Mouse (Mus musculus) layer of hippocampus, postnatal 25 days (tissue): Measurements from ENCODE around the gene 9130230L23Rik. TPM values are rescaled to one million over a fixed set of nuclear protein-coding genes. Genes with fewer than 3 reads are reported as not detected.
"Not testable (repeated sequence)": the region's sequence is repeated elsewhere in the genome, so short reads cannot be mapped to it uniquely, and the experiment has no call there.

Experiments
- DNase-seq, 2 experiments: peaks; one replicate each; pipeline ENCODE4 v3.0.0; 2022; ENCODE audit warnings: mixed read lengths in 2 of 2, low spot score in 1 of 2; ENCODE audit errors: extremely low spot score in 1 of 2
- total RNA-seq, 2 experiments: library from RNA; stranded (reverse); gene quantifications; 2 replicates each; pipeline ENCODE4 v1.2.3; 2021

The 9130230L23Rik gene
- total RNA-seq, 2 experiments from 2014 or later = not detected

DNA sequence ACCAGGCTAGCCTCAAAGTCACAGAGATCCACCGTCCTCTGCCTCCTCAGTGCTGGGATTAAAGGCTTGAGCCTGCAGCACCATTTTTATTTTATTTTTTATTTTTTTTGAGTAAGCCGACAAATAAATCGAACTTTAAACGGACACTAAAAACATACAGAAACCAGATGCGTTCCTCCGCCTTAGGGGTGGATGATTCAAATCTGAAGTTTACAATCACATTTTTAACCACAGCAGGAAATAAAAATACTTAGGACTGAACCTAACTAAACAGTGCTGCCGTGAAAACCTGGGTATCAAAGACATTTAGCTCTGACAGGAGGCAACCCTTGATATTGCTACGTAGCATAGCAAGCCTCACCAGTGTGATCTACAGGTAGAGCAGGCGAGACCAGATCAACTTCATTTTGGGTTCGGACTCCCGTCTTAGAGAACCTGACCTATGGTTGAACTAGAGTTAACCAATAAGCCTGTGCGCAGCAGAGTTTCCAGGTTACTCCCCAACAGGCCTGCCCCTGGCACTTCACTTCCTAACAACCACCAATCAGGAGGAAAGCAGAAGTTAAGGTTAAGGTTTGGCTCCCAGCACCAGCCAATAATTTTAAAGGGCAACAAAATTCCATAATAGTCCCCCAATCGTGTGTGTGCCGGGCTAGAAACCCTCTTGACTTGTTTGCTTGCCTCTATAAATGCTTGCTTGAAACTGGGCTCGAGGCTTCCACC, 4.3 kb upstream of the 9130230L23Rik start:
- DNase-seq = no peak

DNA sequence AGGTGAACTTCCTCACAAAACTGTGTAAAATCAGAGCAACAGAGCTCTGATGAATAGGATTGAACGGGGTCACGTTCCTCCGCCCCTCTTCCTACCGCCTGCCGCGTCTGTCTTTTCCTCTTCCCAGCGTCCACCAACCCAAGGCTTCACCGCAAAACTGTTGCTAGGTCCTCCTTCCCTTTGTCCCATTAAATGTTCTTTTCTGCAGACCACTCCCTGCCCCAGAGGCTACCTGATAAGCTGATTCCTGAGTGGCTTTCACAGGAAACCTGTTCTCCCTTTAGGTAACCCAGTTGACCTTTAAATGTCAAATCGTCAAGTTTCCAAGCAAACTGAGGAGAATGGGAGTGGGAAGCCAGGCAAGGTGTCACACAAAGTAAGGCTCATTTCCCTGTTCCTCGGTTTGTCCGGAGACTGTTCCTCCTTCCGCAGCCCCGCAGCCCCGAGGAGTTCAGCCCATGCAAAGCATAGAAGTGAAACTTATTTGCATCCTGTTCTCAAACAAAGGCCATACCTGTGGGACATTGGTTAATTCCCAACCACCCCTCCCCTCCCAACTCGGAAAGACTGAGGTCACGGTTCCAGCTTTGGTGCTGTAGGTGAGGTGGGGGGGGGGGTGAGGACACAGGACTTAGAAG, 1.1 kb upstream of the 9130230L23Rik start:
- no peak for DNase-seq

DNA sequence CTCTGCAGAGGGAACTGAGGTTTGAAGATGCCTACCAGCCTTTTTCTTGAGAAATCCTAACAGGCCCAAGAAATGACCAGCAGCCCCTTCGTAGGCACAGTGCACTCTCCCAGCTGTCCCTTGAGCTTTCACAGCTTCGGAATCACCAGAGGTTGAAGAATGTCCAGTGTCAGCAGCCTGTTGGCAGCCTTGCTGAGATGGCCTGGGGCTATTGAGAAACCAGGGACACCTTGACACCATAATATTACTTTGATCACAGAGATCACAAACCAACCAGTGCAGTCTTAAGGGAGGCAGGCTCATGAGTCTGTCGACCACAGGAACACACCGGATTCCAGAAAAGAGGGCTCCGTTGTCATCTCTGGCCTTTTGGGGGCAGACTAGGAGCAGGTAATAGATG, 2.9 kb downstream of the 9130230L23Rik start:
- DNase-seq = no peak

DNA sequence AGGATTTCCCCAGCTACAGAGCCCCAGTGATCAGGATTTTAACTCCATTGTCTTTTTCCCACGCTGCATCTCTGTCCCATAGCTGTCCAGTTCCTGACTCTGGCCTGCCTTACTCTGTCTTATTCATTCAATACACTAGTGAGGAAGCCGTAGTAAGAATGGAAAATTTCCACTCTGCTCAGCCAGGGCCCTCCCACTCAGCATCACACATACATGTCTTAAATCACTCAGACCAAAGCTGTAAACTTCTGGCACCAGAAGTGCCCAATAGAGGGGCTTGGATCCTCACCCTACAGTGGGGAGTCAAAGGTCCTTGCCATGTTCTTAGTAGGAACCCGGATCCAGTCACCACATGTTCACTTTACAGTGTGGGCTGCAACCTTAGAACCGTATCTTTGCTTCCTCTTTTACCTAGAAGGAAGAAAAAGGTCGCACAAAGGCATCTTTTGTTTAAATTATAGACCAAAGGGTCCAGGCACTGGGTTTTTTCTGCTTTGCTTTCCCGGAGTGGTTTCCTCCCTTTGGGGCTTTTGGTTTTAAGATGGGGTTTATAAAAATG, 3.4 kb downstream of the 9130230L23Rik start:
- DNase-seq = no peak

DNA sequence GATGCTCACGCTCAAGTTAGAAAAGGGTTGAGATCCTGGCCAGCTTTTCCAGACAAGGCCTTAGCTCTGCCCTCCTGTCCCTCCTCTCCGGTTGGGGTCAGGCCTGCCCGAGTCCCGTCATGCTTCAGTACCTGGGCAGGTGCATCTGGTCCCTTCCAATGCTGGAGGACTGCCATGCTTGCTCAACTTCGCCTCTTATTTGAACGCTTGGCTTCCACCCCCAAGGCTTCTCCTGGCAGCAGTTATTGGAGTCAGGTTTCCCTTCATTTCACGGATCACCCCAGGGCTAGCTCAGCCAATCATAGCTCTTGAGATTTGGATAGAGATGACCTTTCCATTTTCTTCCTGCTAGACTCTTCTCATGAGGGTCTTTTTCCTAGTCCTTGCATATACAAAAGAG, 4.0 kb downstream of the 9130230L23Rik start:
- no peak for DNase-seq

DNA sequence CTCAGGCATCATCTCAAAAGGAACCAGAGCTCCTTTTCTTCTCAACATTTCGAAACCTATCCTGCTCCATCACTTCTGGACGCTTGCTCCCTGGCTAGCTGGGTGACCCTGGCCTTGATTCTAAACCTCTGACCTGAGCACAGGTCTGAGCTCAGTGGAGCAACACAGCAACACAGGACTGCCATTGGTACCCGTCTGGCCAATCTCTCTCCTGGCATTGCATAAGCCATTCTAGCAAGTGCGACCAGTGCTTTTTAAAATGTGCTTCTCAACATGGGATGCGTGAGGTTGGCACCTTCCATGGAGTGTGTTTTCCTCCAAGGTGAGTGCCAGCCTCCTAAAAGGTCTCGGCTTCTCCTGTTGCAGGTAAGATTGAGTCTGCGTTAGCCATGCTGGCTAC, 5.0 kb downstream of the 9130230L23Rik start:
- DNase-seq = no peak

DNA sequence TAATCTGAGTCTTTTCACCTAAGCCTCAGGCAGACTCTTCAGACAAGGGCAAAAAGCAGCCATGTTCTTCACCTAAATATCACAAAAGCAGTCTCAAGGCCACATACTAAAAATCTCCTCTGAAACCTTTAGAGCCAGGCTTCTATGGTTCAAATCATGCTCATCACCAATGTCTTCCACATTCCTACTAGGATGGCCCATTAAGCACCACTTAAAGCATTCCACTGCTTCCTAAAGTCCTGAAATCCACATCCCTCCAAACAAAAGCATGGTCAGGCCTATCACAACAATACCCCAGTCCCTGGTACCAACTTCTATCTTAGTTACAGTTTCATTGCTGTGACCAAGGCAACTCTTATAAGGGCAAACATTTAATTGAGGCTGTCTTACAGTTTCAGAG, 6.3 kb downstream of the 9130230L23Rik start:
- DNase-seq = no peak

DNA sequence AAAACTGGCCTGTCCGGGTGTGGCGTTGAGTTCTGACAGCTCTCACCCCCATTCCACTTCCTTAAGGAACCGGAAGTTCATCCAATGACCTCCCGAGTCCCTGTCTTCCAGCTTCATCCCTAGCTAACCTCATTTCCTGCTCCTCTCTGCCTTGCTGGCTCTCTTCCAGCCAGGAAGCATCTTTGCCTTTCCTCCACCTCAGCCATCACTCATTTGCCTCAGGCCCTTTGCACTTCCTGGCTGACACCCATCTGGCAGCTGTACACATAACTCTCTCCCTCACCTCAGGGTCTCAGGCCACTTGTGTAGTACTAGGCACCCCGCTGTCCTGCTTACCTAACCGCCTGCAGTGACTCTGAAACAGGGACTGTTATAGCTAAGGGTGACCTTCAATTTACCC, 9.4 kb downstream of the 9130230L23Rik start:
- no peak for DNase-seq

DNA sequence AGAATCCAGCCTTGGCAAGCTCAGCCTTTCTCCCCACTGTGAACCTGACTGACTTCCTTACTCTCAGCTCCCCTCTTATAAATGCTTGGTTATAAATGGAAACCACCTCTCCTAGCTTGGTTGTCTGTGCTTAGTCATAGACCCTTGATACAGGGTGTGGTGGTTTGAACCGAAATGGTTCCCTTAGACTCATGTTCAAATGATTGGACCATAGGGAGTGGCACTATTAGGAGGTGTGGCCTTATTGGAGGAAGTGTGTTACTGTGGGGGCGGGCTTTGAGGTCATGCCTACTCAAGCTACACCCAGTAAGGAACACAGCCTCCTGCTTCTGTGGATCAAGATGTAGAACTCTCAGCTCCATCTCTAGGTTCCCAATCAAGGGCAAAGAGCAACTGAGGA, 12.9 kb downstream of the 9130230L23Rik start:
- no peak for DNase-seq

DNA sequence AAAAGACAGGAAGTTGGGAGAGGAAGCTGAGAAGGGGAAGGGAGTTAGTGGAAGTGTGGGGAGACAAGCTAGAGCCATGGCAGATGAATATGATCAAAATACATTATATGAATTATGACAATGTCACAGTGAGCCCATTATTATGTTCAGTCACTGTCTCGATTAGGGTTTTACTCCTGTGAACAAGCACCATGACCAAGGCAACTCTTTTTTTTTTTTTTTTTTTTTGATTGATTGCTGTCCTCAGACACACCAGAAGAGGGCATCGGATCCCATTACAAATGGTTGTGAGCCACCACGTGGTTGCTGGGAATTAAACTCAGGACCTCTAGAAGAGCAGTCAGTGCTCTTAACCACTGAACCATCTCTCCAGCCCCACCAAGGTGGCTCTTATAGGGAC, 17.1 kb downstream of the 9130230L23Rik start:
- DNase-seq = not testable (repeated sequence)

DNA sequence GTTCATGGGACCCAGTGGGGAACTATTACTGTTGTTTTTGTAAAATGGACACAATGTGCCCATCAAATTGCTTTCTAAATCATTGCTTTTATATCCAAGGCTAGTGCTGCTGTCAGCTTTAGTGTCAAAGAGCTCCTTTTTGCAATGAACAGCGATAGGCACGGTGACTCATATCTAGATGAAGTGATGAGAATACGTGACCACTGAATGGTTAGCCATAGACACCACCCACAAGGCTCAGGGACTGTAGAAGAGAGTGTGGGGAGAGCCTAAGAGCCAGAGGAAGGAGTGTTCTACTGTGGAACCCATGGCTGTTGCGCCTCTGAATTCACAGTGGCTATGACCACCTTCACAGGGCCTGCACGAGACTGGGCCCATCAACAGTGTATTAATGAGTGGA, 17.7 kb downstream of the 9130230L23Rik start:
- no peak for DNase-seq

DNA sequence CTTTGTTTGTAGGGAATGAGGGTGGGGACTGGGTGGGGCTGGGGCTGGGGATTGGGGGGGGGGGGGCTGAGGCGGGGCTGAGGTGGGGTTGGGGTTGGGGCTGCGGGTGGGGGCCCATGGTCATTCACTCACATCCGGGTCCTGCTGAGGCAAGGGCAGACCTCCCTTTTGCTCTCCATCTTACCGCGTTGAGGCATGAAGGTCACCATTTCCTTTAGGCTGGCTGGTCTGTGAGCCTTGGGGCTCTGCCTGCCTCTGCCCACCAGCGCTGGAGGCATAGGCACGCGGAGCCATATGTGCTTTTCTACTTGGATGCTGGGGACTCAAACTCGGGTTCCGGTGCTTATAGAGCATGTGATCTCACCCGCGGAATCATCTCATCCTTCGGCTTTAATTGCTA, 28.4 kb downstream of the 9130230L23Rik start:
- no peak for DNase-seq

DNA sequence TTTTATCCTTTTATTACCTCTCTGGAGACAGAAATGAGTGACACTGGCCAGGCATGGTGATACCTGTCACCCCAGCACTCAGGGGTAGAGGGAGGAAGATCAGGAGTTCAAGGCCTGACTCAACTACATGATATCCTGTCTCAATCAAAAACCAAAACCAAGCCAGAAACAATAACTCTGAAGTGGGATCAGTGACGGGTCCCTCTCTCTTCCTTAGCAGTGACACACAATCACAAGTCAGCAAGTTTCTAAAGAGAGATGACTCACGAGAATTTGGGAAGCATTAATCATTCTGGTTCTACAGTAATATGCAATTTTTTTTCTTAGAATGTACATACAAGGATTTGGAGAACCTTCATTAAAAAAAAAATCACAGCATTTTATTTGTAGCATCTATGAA, 30.9 kb downstream of the 9130230L23Rik start:
- no peak for DNase-seq

DNA sequence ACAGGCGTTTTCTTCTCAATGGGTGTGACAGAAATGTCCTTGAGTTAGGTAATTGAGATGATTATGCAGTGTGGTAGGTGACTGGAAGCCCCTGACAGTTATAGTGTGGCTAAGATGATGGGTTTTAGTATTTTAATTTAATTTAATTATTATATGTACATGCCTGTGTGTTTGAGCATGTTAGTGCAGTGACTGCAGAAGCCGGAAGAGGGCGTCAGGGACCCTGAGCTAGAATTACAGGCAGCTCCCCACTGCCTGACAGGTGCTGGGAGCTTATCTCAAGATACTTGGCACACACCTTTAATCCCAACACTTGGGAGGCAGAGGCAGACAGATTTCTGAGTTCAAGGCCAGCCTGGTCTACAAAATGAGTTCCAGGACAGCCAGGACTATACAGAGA, 36.1 kb downstream of the 9130230L23Rik start:
- no peak for DNase-seq

DNA sequence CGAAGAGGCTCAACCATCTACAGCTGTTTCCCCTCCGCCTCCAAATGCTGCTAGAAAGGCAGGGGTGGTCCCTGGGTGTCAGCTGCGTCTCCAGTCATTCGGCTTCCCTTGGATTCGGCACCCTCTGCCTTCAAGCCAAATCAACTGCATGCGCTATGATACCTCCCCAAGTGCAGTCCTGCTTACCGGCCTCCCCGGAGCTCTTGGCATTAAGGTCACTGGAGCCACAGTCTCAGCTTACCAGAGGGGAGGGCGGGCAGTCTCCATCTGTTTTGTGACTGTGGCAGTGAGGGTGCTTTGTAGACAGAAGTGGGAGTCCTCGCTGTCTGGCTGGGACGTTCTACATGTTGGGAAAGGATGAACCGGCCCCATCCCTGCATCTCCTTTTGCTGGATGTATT, 37.0 kb downstream of the 9130230L23Rik start:
- no peak for DNase-seq

DNA sequence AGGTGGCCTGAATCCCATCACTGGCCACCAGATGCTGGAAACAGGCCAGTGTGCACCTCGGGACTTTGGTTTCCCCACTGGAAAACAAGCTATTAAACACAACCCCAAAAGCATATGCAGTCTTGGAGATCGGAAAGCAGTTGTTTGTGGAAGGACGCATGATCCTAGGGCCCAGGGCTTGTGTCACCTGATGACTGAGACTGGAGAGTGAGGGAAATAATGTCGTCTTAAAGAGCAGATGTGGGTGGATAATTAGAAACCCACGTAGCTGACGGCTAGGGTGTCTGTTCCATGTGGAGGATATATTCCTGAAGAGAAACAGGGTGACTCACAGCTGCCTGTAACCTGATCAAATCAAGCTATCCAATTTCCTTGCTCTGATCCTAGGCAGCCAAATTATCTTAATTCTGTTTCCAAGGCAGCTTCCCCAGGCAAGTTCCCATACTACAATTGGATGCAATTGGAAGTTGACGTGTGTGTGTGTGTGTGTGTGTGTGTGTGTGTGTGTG, 38.3 kb downstream of the 9130230L23Rik start:
- no peak for DNase-seq

DNA sequence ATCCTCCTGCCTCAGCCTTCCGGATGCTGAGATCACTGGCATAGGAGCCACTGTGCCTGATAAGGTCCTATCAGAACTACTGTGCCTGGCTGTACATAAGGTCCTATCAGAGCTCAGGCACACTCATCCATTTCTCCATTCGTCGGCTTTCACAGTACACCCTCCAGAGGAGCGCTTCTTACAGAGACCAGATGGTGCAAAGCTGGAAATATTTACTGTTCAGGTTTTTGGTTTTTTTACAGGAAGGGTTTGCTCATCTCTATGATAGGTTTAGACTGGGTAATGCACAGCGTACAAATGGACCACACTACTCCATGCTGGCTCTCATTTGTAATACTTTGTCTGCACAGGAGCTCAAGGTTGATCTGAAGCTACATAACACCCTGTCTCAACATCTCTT, 40.8 kb downstream of the 9130230L23Rik start:
- DNase-seq = no peak

DNA sequence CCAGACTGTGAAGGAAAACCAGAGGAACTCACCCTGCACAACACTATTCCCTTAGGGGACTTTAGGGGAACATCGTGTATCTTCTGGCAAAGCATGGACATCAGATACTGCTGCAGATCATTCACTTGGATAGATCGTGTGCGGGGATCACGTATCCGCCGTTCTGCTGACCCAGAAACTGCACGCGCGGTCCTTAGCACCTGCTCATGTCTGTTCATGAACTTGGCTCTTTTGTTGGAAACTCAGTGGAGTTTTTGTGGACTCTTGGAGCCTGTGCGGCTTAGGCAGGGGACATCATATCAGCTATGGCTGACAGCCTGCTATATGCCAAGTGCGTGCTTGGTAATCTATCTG, 43.5 kb downstream of the 9130230L23Rik start:
- DNase-seq = no peak

DNA sequence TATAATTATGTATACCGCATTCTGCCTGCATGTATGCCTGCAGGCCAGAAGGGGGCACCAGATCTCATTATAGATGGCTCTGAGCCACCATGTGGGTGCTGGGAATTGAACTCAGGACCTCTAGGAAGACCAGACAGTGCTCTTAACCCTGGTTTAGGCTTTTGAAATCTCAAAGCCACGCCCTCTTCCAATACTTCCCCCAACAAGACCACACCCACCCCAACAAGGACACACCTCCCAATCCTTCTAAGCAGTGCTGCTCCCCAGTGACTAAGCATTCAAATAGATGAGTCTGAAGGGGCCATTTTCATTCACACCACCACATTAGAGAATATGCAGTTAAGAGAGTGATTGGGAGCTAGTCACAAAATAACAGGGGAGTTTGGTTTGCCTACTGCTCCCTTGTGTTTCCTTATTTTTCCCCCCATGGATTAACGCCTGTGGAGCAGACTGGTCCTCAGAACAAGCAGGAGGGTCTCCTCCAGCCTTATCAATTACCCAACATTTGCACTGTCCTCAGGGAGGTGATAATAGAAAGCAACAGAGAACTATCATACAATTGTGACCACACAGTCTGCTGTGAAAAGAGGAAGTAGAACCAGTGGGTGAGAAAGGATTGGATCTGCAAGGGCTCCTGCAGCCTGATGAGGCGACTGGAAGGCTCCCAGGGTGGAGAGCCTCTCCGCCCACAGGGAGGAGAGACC, 44.0 kb downstream of the 9130230L23Rik start:
- DNase-seq = no peak

DNA sequence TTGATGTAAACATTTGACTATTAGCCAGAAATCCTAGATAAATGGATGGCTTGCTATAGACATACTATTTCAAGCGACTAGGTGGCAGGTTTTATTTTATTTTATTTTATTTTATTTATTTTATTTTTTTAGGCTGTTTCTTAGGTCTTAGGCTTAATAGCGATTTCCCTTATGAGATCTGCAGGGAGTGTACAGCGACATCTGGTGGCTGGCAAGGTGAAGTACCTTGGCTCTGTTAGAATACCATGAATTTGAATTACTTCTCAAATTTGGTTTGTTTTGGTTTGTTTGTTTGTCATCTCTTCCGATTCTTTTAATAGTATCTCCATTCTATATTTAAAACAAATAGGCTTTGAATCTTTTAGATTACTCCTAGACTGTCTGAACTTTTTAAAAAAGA, 45.5 kb downstream of the 9130230L23Rik start:
- peak in 1 of 2 experiments; percentile 65 for DNase-seq
